12 mouse cellular contexts compared by ENCODE assay signal in genomic region chr2:118916436-118916835, GRCm38 (mm10).
"Had no signal": no experiment of that assay in that cellular context is flagged by ENCODE, and none has a peak within 500 bp of the region (broad histone marks: within the 10 kb centered on the region; RNA-seq: fewer than 3 reads in every experiment).

No protein-coding gene starts in this region.

- H3K4me3 ChIP-seq: liver, embryonic 13.5 days; midbrain, embryonic 13.5 days; myocyte; neural tube, embryonic 15.5 days; stomach, embryonic 15.5 days had no signal

- H3K27ac ChIP-seq: liver, embryonic 13.5 days; midbrain, embryonic 13.5 days; neural tube, embryonic 15.5 days; stomach, embryonic 15.5 days had no signal

- ATAC-seq: intestine, embryonic 16.5 days; liver, postnatal 0 days; midbrain, embryonic 13.5 days had no signal

- H3K9ac ChIP-seq: liver, embryonic 13.5 days; liver, postnatal 0 days; midbrain, embryonic 13.5 days; neural tube, embryonic 15.5 days; stomach, embryonic 15.5 days had no signal

- H3K4me2 ChIP-seq: liver, embryonic 13.5 days; midbrain, embryonic 13.5 days; neural tube, embryonic 15.5 days; stomach, embryonic 15.5 days had no signal

- H3K9me3 ChIP-seq: liver, embryonic 13.5 days; midbrain, embryonic 13.5 days; neural tube, embryonic 15.5 days; stomach, embryonic 15.5 days had no signal

- H3K27me3 ChIP-seq: liver, embryonic 13.5 days; midbrain, embryonic 13.5 days; neural tube, embryonic 15.5 days; stomach, embryonic 15.5 days had no signal

- DNase-seq: left cerebral cortex, postnatal 4 days; liver, embryonic 13.5 days; liver, postnatal 0 days; right cerebral cortex, adult 18-20 months; right cerebral cortex, postnatal 4 days; spleen, adult 18-20 months; thymus, postnatal 36 days had no signal
